Mouse (Mus musculus): ENCODE data around the gene Swap70. TPM values are rescaled to one million over a fixed set of nuclear protein-coding genes. Genes with fewer than 3 reads are reported as not detected.

The Swap70 gene
- polyA plus RNA-seq, 1 experiment = 47.3 TPM

- no peak for TF ChIP-seq POLR2A (IDR thresholded peaks at IDR 0.05; ENCODE audit: low read depth, low read length)
- TF ChIP-seq CTCF (IDR thresholded peaks at IDR 0.05; ENCODE audit: borderline replicate concordance, insufficient read depth, low read length) = no peak
Measured at GRCm38 (mm10) chr7:110253861-110254260, 32.4 kb downstream of the Swap70 start.

GRCm38 (mm10) chr7:110254395-110254794 is 32.9 kb downstream of the Swap70 start:
- Histone ChIP-seq H3K4me3 (ENCODE audit: insufficient read depth, low read length) (no peak overlapping the region), H3K4me1 (ENCODE audit: control insufficient read depth, insufficient read depth, low read length) (no peaks in the 10 kb centered on the region; the same call in 1 of the 2 replicates), H3K27ac (ENCODE audit: insufficient read depth, low read length) (no peak overlapping the region)
- no peak for TF ChIP-seq CTCF (IDR thresholded peaks at IDR 0.05; ENCODE audit: borderline replicate concordance, insufficient read depth, low read length)
- no peak for TF ChIP-seq POLR2A (IDR thresholded peaks at IDR 0.05; ENCODE audit: low read depth, low read length)

More at GRCm38 (mm10) chr7:110253861-110254260, 32.4 kb downstream of the Swap70 start:
- Histone ChIP-seq H3K4me3 (ENCODE audit: insufficient read depth, low read length) (no peak overlapping the region), H3K27ac (ENCODE audit: insufficient read depth, low read length) (no peak overlapping the region), H3K4me1 (ENCODE audit: control insufficient read depth, insufficient read depth, low read length) (peaks cover 5% of the 10 kb centered on the region)

- Histone ChIP-seq H3K27ac (ENCODE audit: insufficient read depth, low read length) (no peak overlapping the region), H3K4me3 (ENCODE audit: insufficient read depth, low read length) (no peak overlapping the region), H3K4me1 (ENCODE audit: control insufficient read depth, insufficient read depth, low read length) (peaks cover 4% of the 10 kb centered on the region)
- no peak for TF ChIP-seq CTCF (IDR thresholded peaks at IDR 0.05; ENCODE audit: borderline replicate concordance, insufficient read depth, low read length)
- TF ChIP-seq POLR2A (IDR thresholded peaks at IDR 0.05; ENCODE audit: low read depth, low read length) = no peak
Measured at GRCm38 (mm10) chr7:110257059-110257458, 35.5 kb downstream of the Swap70 start.

- Histone ChIP-seq H3K4me1 (ENCODE audit: control insufficient read depth, insufficient read depth, low read length) (peaks cover 8% of the 10 kb centered on the region), H3K4me3 (ENCODE audit: insufficient read depth, low read length) (no peak overlapping the region), H3K27ac (ENCODE audit: insufficient read depth, low read length) (no peak overlapping the region)
- TF ChIP-seq POLR2A (IDR thresholded peaks at IDR 0.05; ENCODE audit: low read depth, low read length) (no peak), CTCF (IDR thresholded peaks at IDR 0.05; ENCODE audit: borderline replicate concordance, insufficient read depth, low read length) (no peak)
Measured at GRCm38 (mm10) chr7:110258196-110258950, 36.9 kb downstream of the Swap70 start.

GRCm38 (mm10) chr7:110259966-110260711 is 38.6 kb downstream of the Swap70 start:
- Histone ChIP-seq H3K4me3 (ENCODE audit: insufficient read depth, low read length) (no peak overlapping the region), H3K27ac (ENCODE audit: insufficient read depth, low read length) (peak overlapping the region; percentile 30), H3K4me1 (ENCODE audit: control insufficient read depth, insufficient read depth, low read length) (peaks cover 8% of the 10 kb centered on the region)
- TF ChIP-seq CTCF (IDR thresholded peaks at IDR 0.05; ENCODE audit: borderline replicate concordance, insufficient read depth, low read length) = no peak
- TF ChIP-seq POLR2A (IDR thresholded peaks at IDR 0.05; ENCODE audit: low read depth, low read length) = no peak

- H3K4me1 ChIP-seq (ENCODE audit: control insufficient read depth, insufficient read depth, low read length) = peaks cover 8% of the 10 kb centered on the region
- no peak overlapping the region for H3K4me3 ChIP-seq (ENCODE audit: insufficient read depth, low read length)
- no peak overlapping the region for H3K27ac ChIP-seq (ENCODE audit: insufficient read depth, low read length)
- TF ChIP-seq POLR2A (IDR thresholded peaks at IDR 0.05; ENCODE audit: low read depth, low read length) (no peak), CTCF (IDR thresholded peaks at IDR 0.05; ENCODE audit: borderline replicate concordance, insufficient read depth, low read length) (no peak)
Measured at GRCm38 (mm10) chr7:110261807-110262206, 40.3 kb downstream of the Swap70 start.

- Histone ChIP-seq H3K27ac (ENCODE audit: insufficient read depth, low read length) (no peak overlapping the region; the same call in 1 of the 2 replicates), H3K4me3 (ENCODE audit: insufficient read depth, low read length) (no peak overlapping the region)
- TF ChIP-seq CTCF (IDR thresholded peaks at IDR 0.05; ENCODE audit: borderline replicate concordance, insufficient read depth, low read length) = no peak
- no peak for TF ChIP-seq POLR2A (IDR thresholded peaks at IDR 0.05; ENCODE audit: low read depth, low read length)
Measured at GRCm38 (mm10) chr7:110262661-110263060, 41.1 kb downstream of the Swap70 start.

GRCm38 (mm10) chr7:110263474-110263873 is 42.0 kb downstream of the Swap70 start:
- Histone ChIP-seq H3K4me3 (ENCODE audit: insufficient read depth, low read length) (no peak overlapping the region), H3K27ac (ENCODE audit: insufficient read depth, low read length) (no peak overlapping the region), H3K4me1 (ENCODE audit: control insufficient read depth, insufficient read depth, low read length) (peaks cover 8% of the 10 kb centered on the region)
- no peak for TF ChIP-seq CTCF (IDR thresholded peaks at IDR 0.05; ENCODE audit: borderline replicate concordance, insufficient read depth, low read length)
- no peak for TF ChIP-seq POLR2A (IDR thresholded peaks at IDR 0.05; ENCODE audit: low read depth, low read length)

More at GRCm38 (mm10) chr7:110262661-110263060, 41.1 kb downstream of the Swap70 start:
- peaks cover 8% of the 10 kb centered on the region for H3K4me1 ChIP-seq (ENCODE audit: control insufficient read depth, insufficient read depth, low read length)

- no peak overlapping the region for H3K4me3 ChIP-seq (ENCODE audit: insufficient read depth, low read length)
- peaks cover 4% of the 10 kb centered on the region; the same call in 1 of the 2 replicates for H3K4me1 ChIP-seq (ENCODE audit: control insufficient read depth, insufficient read depth, low read length)
- no peak overlapping the region for H3K27ac ChIP-seq (ENCODE audit: insufficient read depth, low read length)
- TF ChIP-seq CTCF (IDR thresholded peaks at IDR 0.05; ENCODE audit: borderline replicate concordance, insufficient read depth, low read length) = peak; percentile 92
- no peak for TF ChIP-seq POLR2A (IDR thresholded peaks at IDR 0.05; ENCODE audit: low read depth, low read length)
Measured at GRCm38 (mm10) chr7:110265796-110266195, 44.3 kb downstream of the Swap70 start.

GRCm38 (mm10) chr7:110267014-110267413 is 45.5 kb downstream of the Swap70 start:
- Histone ChIP-seq H3K27ac (ENCODE audit: insufficient read depth, low read length) (no peak overlapping the region), H3K4me1 (ENCODE audit: control insufficient read depth, insufficient read depth, low read length) (peaks cover 4% of the 10 kb centered on the region; the same call in 1 of the 2 replicates), H3K4me3 (ENCODE audit: insufficient read depth, low read length) (no peak overlapping the region)
- no peak for TF ChIP-seq CTCF (IDR thresholded peaks at IDR 0.05; ENCODE audit: borderline replicate concordance, insufficient read depth, low read length)
- TF ChIP-seq POLR2A (IDR thresholded peaks at IDR 0.05; ENCODE audit: low read depth, low read length) = no peak
